Mouse (Mus musculus): ENCODE data around the gene Psmb3.

The Psmb3 gene

GRCm38 (mm10) chr11:97758125-97758524 is 54.9 kb downstream of the Psmb3 start:
- DNase-seq (ENCODE audit: low spot score in 2 of 2): no peak

GRCm38 (mm10) chr11:97758942-97759341 is 55.7 kb downstream of the Psmb3 start:
- DNase-seq (ENCODE audit: low spot score in 2 of 2): no peak

DNA sequence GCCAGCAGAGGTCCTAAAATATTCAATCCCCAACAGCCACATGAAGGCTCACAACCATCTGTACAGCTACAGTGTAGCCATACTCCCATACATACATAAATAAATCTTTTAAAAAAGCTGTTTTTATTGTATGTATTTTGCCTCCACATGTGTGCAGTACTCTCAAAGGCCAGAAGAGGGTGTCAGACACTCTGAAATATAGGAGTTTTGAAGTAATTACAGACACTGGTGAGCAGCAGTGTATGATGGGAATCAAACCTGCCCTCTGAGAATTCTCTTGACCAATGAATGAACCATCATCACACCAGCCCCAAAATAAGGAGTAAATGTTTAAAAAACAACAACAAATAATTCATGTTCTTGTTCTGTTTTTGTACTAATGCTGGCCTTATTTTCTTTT is 58.4 kb downstream of the Psmb3 start:
- DNase-seq (ENCODE audit: low spot score in 2 of 2): no peak

All from frontal cortex, postnatal 36 days (tissue).